Mouse (Mus musculus): ENCODE data around the gene Commd3.
A peak's percentile ranks its signal among the peaks of the same experiment; 100 is the strongest.

Gene Commd3

GRCm38 (mm10) chr2:18672133-18672765, at the start of gene Commd3:
Gene Commd3 (plus strand): TSS chr2:18672384.
- DNase-seq (ENCODE audit: low read depth, low spot score) = peak; percentile 90

GRCm38 (mm10) chr2:18623219-18623618, 49.0 kb upstream of the Commd3 start:
- no peak for DNase-seq (ENCODE audit: low read depth, low spot score)

- no peak for DNase-seq (ENCODE audit: low read depth, low spot score)
Measured at GRCm38 (mm10) chr2:18630547-18630946, 41.6 kb upstream of the Commd3 start.

GRCm38 (mm10) chr2:18635052-18635451, 37.1 kb upstream of the Commd3 start:
- peak; percentile 23 for DNase-seq (ENCODE audit: low read depth, low spot score)

- DNase-seq (ENCODE audit: low read depth, low spot score) = no peak
Measured at GRCm38 (mm10) chr2:18648563-18648962, 23.6 kb upstream of the Commd3 start.

GRCm38 (mm10) chr2:18654821-18655220, 17.4 kb upstream of the Commd3 start:
- DNase-seq (ENCODE audit: low read depth, low spot score) = no peak

- DNase-seq (ENCODE audit: low read depth, low spot score) = no peak
Measured at GRCm38 (mm10) chr2:18664003-18664402, 8.2 kb upstream of the Commd3 start.

GRCm38 (mm10) chr2:18671041-18671440, 1.1 kb upstream of the Commd3 start:
- no peak for DNase-seq (ENCODE audit: low read depth, low spot score)

GRCm38 (mm10) chr2:18672766-18673164, 581 bp downstream of the Commd3 start:
- DNase-seq (ENCODE audit: low read depth, low spot score) = no peak

- no peak for DNase-seq (ENCODE audit: low read depth, low spot score)
Measured at GRCm38 (mm10) chr2:18673766-18674165, 1.6 kb downstream of the Commd3 start.

- DNase-seq (ENCODE audit: low read depth, low spot score) = no peak
Measured at GRCm38 (mm10) chr2:18674193-18674902, 2.2 kb downstream of the Commd3 start.

GRCm38 (mm10) chr2:18675681-18676456, 3.7 kb downstream of the Commd3 start:
- no peak for DNase-seq (ENCODE audit: low read depth, low spot score)

GRCm38 (mm10) chr2:18676457-18676935, 4.3 kb downstream of the Commd3 start:
- DNase-seq (ENCODE audit: low read depth, low spot score) = peak; percentile 69

- no peak for DNase-seq (ENCODE audit: low read depth, low spot score)
Measured at GRCm38 (mm10) chr2:18676936-18677491, 4.8 kb downstream of the Commd3 start, which contains the start of gene Bmi1. Gene Bmi1 (plus strand): TSS chr2:18677018.

- no peak for DNase-seq (ENCODE audit: low read depth, low spot score)
Measured at GRCm38 (mm10) chr2:18677631-18678471, 5.7 kb downstream of the Commd3 start.

GRCm38 (mm10) chr2:18679701-18680100, 7.5 kb downstream of the Commd3 start:
- no peak for DNase-seq (ENCODE audit: low read depth, low spot score)

- DNase-seq (ENCODE audit: low read depth, low spot score) = no peak
Measured at GRCm38 (mm10) chr2:18680501-18680900, 8.3 kb downstream of the Commd3 start.

GRCm38 (mm10) chr2:18680961-18681360, 8.8 kb downstream of the Commd3 start:
- DNase-seq (ENCODE audit: low read depth, low spot score) = no peak

- no peak for DNase-seq (ENCODE audit: low read depth, low spot score)
Measured at GRCm38 (mm10) chr2:18684062-18684461, 11.9 kb downstream of the Commd3 start.

GRCm38 (mm10) chr2:18686386-18686785, 14.2 kb downstream of the Commd3 start:
- no peak for DNase-seq (ENCODE audit: low read depth, low spot score)

Data from retina, adult 2 months (tissue).